Mouse (Mus musculus) olfactory bulb, adult 2 months (tissue): ENCODE results near the gene Sec24a.

Source experiments
- CTCF ChIP-seq: fragments of 200-500 bp; IDR thresholded peaks from 2 replicates; pipeline ENCODE4 v1.5.1; 2012; ENCODE audit warnings: low read depth, mild to moderate bottlenecking, low read length, moderate library complexity; ENCODE audit not compliant: insufficient read depth
- POLR2A ChIP-seq: fragments of 200-500 bp; IDR thresholded peaks from 2 replicates; pipeline ENCODE4 v1.6.1; 2012; ENCODE audit warnings: mild to moderate bottlenecking, low read depth, low read length, moderate library complexity; ENCODE audit not compliant: insufficient read depth

DNA sequence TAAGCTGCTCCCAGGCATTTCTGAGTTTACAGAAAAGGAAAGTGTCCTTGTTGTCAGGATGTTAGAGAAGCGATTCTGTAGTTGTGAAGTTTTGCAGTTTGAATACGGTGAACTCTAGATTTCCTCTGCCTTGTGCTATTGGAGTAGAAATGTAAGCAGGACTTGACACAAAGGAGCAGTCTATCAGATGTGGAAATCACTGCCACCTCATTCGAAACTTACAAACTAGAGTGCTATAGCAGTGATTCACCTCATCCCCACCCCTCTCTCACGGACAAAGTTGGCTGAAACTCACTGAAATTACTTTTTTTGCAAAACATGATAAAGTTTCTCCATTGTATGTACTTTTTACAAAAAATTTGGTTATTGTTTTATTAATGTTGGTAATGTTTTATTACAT is 1.4 kb upstream of the Sec24a start:
- no peak for TF ChIP-seq POLR2A
- TF ChIP-seq CTCF = no peak
